Mouse (Mus musculus) midbrain, postnatal 0 days (tissue): ENCODE data around the gene Ncoa3. TPM values are rescaled to one million over a fixed set of nuclear protein-coding genes. Genes with fewer than 3 reads are reported as not detected.

Experiments
- ATAC-seq: fragments of 200-750 bp; cut with Nextera tagmentation; 2 replicates; pipeline ENCODE4 v1.8.0; 2017; ENCODE audit warnings: moderate number of reproducible peaks, mild to moderate bottlenecking, moderate TSS enrichment, moderate library complexity; ENCODE audit not compliant: low FRiP score
- DNase-seq: peaks from one replicate; pipeline ENCODE4 v3.0.0-alpha.2; 2015; ENCODE audit warnings: low spot score
- H3K27ac ChIP-seq: fragments of 300-500 bp; sonication (generic); 2 replicates; pipeline ENCODE4 v1.5.1; 2014; ENCODE audit warnings: low read depth, mild to moderate bottlenecking, low read length, mixed read lengths
- H3K27me3 ChIP-seq: fragments of 300-500 bp; sonication (generic); 2 replicates; pipeline ENCODE4 v1.6.1; 2014; ENCODE audit warnings: low read length, control low read depth, mixed read lengths; ENCODE audit not compliant: insufficient read depth
- H3K36me3 ChIP-seq: fragments of 300-500 bp; sonication (generic); 2 replicates; pipeline ENCODE4 v1.6.1; 2014; ENCODE audit warnings: low read length, control low read depth, mixed read lengths; ENCODE audit not compliant: insufficient read depth
- H3K4me1 ChIP-seq: fragments of 300-500 bp; sonication (generic); 2 replicates; pipeline ENCODE4 v1.6.1; 2014; ENCODE audit warnings: mild to moderate bottlenecking, control low read depth, antibody characterized with exemption, low read length, mixed read lengths; ENCODE audit not compliant: insufficient read depth
- H3K4me2 ChIP-seq: fragments of 300-500 bp; sonication (generic); 2 replicates; pipeline ENCODE4 v1.6.1; 2014; ENCODE audit warnings: low read depth, mild to moderate bottlenecking, low read length, mixed read lengths; ENCODE audit not compliant: poor library complexity, severe bottlenecking
- H3K4me3 ChIP-seq: fragments of 300-500 bp; sonication (generic); 2 replicates; pipeline ENCODE4 v1.5.1; 2014; ENCODE audit warnings: low read depth, mild to moderate bottlenecking, low read length, moderate library complexity
- H3K9ac ChIP-seq: fragments of 300-500 bp; sonication (generic); replicated peaks from 2 replicates; pipeline ENCODE4 v1.6.1; 2014; ENCODE audit warnings: mild to moderate bottlenecking, low read length, moderate library complexity, mixed read lengths; ENCODE audit not compliant: poor library complexity, severe bottlenecking
- H3K9me3 ChIP-seq: fragments of 300-500 bp; sonication (generic); 2 replicates; pipeline ENCODE4 v1.6.1; 2016; ENCODE audit warnings: low read length, control low read depth
- CTCF ChIP-seq: IDR thresholded peaks from 2 replicates; pipeline ENCODE4 v1.5.1; 2016; ENCODE audit warnings: antibody characterized with exemption, mild to moderate bottlenecking
- WGBS: fragments of 180-500 bp; shearing (Covaris S2); extraction: QIAGEN DNeasy Blood & Tissue Kit; methylation state at CpG from one replicate; pipeline ENCODE4 v1.1.7; 2014; 5-methylcytosine and 5-hydroxymethylcytosine counted together
- polyA plus RNA-seq: library from polyadenylated mRNA; unstranded; fragments of >200 nt; fragmentation: Nextera tagmentation; extraction: Ambion mirVana; gene quantifications from 2 replicates; pipeline ENCODE4 v1.2.1, GENCODE M21; 2015
- total RNA-seq: library from RNA; depleted of rRNA; stranded (reverse); fragments of >200 nt; gene quantifications from 2 replicates; pipeline ENCODE4 v1.2.3, GENCODE M21; 2014

Gene Ncoa3
- total and polyA plus RNA-seq, 2 experiments from 2014 or later = 14.9 to 40.9 TPM

DNA sequence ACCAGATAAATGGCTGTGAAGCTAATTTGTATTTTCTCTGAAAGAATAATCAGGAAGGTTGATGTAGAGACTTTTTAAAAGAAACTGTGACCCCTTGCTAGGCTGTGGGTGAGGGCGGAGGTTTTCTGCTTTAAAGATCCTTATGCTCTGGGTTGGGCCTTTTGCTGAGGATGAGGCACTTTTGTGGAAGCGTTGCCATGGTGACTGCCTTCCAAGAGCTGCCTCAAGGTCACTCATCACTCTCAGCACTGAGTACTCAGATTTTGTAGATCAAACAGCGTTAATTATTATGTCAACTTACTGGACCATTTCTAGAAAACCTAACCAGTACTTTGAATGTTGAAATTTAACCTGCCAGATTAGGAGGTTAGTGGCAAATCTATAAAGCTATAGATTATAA is 29.2 kb downstream of the Ncoa3 start:
- H3K9me3 ChIP-seq = no peaks in the 10 kb centered on the region
- no peak for TF ChIP-seq CTCF
- WGBS = 13% methylated on average over 3 of the region's 3 CpGs
- peaks cover 23% of the 10 kb centered on the region for H3K4me1 ChIP-seq
- H3K27me3 ChIP-seq = no peaks in the 10 kb centered on the region
- no peak overlapping the region; the same call in 1 of the 2 replicates for H3K4me2 ChIP-seq
- H3K9ac ChIP-seq = no peak overlapping the region
- H3K36me3 ChIP-seq = no peaks in the 10 kb centered on the region
- ATAC-seq (peak; percentile 65; the same call in 1 of the 2 replicates), DNase-seq (peak; percentile 85)
- no peak overlapping the region for H3K4me3 ChIP-seq
- peak overlapping the region; percentile 88 for H3K27ac ChIP-seq

DNA sequence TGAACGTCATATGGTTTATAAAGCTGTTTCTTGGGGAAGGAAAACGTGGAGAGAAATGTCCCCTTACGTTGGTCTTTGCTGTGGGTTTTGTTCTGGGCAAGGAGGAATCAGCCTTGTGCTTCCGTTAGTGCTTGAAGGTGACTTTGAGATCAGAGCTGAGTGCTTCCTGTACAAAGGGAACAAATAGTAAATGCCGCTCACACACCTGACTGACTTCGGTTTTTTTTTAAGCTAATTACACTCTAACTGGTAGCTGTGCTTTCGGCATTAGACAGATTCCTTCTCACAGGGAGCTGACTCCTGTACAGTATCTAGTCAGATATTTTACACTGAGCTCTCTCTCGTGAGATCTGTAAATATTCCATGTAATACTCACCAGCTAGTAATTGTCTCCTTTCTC is 29.9 kb downstream of the Ncoa3 start:
- no peaks in the 10 kb centered on the region for H3K27me3 ChIP-seq
- WGBS = 21% methylated on average over 8 of the region's 8 CpGs
- peak; percentile 68 for DNase-seq
- peak overlapping the region; percentile 88 for H3K27ac ChIP-seq
- no peak overlapping the region for H3K4me2 ChIP-seq
- H3K9me3 ChIP-seq = no peaks in the 10 kb centered on the region
- 0 out of 2 replicates have a peak overlapping the region, but pooled peaks have one; percentile 8 for H3K9ac ChIP-seq
- peaks cover 23% of the 10 kb centered on the region for H3K4me1 ChIP-seq
- no peak for ATAC-seq
- no peaks in the 10 kb centered on the region for H3K36me3 ChIP-seq
- TF ChIP-seq CTCF = no peak
- no peak overlapping the region for H3K4me3 ChIP-seq

DNA sequence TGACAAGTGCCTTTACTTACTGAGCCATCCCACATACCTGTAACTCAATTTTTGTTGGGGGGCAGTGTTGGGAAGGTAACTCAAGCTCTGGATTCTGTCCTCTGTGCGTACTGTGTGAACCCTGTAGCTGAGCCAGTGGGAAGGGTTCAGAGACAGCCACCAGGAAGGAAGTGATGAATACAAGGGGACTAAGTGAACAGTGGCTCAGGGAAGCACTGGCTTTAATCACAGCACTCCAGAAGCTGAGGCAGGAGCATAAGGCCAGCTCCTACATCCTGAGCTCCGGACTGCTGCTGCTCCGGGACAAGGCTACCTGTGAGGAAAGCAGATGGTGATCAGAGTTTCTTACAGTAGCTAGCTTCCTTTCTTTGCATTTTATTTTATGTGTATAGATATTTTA is 31.6 kb downstream of the Ncoa3 start:
- Histone ChIP-seq H3K27ac (no peak overlapping the region), H3K9ac (no peak overlapping the region), H3K4me2 (no peak overlapping the region), H3K4me3 (no peak overlapping the region), H3K9me3 (no peaks in the 10 kb centered on the region), H3K4me1 (peaks cover 23% of the 10 kb centered on the region), H3K36me3 (no peaks in the 10 kb centered on the region), H3K27me3 (no peaks in the 10 kb centered on the region)
- DNase-seq = no peak
- 91% methylated on average over 3 of the region's 3 CpGs for WGBS
- ATAC-seq = no peak
- no peak for TF ChIP-seq CTCF

DNA sequence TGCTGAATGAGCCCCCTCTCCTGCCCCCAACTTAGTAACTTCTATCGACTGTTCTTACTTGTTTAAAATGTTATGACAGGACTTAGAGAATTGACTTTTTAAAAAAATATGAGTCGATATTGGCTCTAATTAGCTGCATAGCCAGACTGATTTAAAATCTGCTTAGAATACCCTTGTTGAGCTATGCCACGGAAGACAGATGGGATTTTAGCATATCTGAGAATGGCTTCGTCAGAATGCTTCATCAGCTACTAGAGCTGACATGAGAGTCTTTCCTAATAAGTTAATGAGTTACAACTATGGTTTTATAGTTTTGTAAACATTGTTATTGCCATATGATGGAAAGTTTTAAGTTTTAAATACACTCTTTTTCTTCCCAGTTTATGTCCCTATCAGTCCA is 32.2 kb downstream of the Ncoa3 start:
- Histone ChIP-seq H3K4me1 (peaks cover 23% of the 10 kb centered on the region), H3K9ac (no peak overlapping the region), H3K27me3 (no peaks in the 10 kb centered on the region), H3K27ac (no peak overlapping the region), H3K4me3 (no peak overlapping the region), H3K36me3 (no peaks in the 10 kb centered on the region), H3K4me2 (no peak overlapping the region), H3K9me3 (no peaks in the 10 kb centered on the region)
- 63% methylated on average over 4 of the region's 4 CpGs for WGBS
- no peak for DNase-seq
- no peak for TF ChIP-seq CTCF
- ATAC-seq = no peak

DNA sequence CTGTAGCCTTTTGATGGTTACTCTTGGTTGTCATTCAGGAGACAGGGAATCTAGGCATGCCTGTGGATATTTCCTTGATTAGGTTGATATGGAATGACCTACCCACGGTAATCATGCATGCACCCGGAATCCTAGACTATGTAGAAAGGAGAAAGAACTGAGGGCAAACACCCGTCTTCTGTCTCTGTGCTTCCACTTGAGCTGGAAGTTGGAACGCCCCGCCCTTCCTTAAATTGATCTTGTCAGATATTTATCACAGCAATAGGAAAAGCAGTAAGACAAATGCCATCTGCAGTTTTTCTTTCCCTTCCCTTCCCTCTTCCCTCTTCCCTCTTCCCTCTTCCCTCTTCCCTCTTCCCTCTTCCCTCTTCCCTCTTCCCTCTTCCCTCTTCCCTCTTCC is 33.5 kb downstream of the Ncoa3 start:
- Histone ChIP-seq H3K9me3 (no peaks in the 10 kb centered on the region), H3K4me3 (no peak overlapping the region), H3K36me3 (no peaks in the 10 kb centered on the region), H3K9ac (no peak overlapping the region), H3K4me2 (no peak overlapping the region), H3K4me1 (peaks cover 25% of the 10 kb centered on the region), H3K27ac (no peak overlapping the region), H3K27me3 (no peaks in the 10 kb centered on the region)
- no peak for ATAC-seq
- TF ChIP-seq CTCF = no peak
- DNase-seq = no peak
- 85% methylated on average over 5 of the region's 5 CpGs for WGBS

DNA sequence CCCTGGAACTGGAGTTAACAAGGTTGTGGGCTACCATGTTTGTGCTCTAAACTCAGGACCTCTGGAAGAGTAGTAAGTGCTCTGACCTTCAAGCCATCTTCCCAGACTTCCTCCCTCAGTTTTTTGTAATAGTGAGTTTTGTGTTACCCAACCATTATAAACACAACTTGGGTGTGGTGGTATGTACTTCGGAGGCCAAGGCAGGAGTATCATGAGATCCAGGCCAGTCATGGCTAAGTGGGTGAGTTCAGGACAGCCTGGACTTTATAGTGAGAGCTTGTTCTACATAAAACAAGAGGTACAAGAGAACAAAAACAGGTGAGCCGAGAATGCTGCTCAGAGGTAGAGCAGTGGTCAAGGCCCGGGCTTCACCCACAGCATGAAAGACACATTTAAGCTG is 35.4 kb downstream of the Ncoa3 start:
- ATAC-seq (no peak), DNase-seq (no peak)
- Histone ChIP-seq H3K9me3 (no peaks in the 10 kb centered on the region), H3K27me3 (no peaks in the 10 kb centered on the region), H3K27ac (no peak overlapping the region), H3K36me3 (no peaks in the 10 kb centered on the region), H3K4me2 (no peak overlapping the region), H3K4me1 (peaks cover 17% of the 10 kb centered on the region), H3K4me3 (no peak overlapping the region), H3K9ac (no peak overlapping the region)
- no peak for TF ChIP-seq CTCF
- 95% methylated on average over 3 of the region's 3 CpGs for WGBS
